Mouse (Mus musculus) MEL (cell line): ENCODE measurements at regions not wholly inside any gene's neighbourhood (a gene's known extent, or its start where the extent isn't known, plus 50 kb on each side); places are given as distances from the start of the nearest gene placed in this dataset.

Source experiments
- DNase-seq: peaks from one replicate; pipeline ENCODE4 v3.0.0; 2011; ENCODE audit warnings: low read depth, low spot score
- H3K27ac ChIP-seq: 2 replicates; pipeline ENCODE4 v1.5.1; 2012; ENCODE audit warnings: low read depth, mild to moderate bottlenecking, control low read depth, low read length, moderate library complexity; ENCODE audit not compliant: control insufficient read depth
- H3K27me3 ChIP-seq, 2 experiments: fragments of 150-350 bp in 1 of 2; sonication (generic) in 1 of 2; 2 replicates each; pipeline ENCODE4 v1.6.1; 2012; ENCODE audit warnings: low read length in 2 of 2, mild to moderate bottlenecking in 2 of 2, improper control_type of control experiment in 1 of 2, moderate library complexity in 1 of 2; ENCODE audit not compliant: insufficient read depth in 2 of 2, control insufficient read depth in 1 of 2
- H3K36me3 ChIP-seq, 2 experiments: 2 replicates each; pipeline ENCODE4 v1.6.1; 2012 to 2014; ENCODE audit warnings: low read length in 2 of 2, improper control_type of control experiment in 1 of 2, inconsistent platforms in 1 of 2, mild to moderate bottlenecking in 1 of 2; ENCODE audit not compliant: insufficient read depth in 2 of 2, control insufficient read depth in 1 of 2
- H3K4me1 ChIP-seq, 2 experiments: fragments of 150-350 bp in 1 of 2; sonication (generic) in 1 of 2; 2 replicates each; pipeline ENCODE4 v1.6.1; 2012; ENCODE audit warnings: low read length in 2 of 2, improper control_type of control experiment in 1 of 2, mild to moderate bottlenecking in 1 of 2; ENCODE audit not compliant: insufficient read depth in 2 of 2, control insufficient read depth in 1 of 2
- H3K4me3 ChIP-seq, 2 experiments: fragments of 150-350 bp in 1 of 2; sonication (generic) in 1 of 2; 2 replicates each; pipeline ENCODE4 v1.5.1; 2012; ENCODE audit warnings: low read depth in 2 of 2, low read length in 2 of 2, mild to moderate bottlenecking in 2 of 2, moderate library complexity in 2 of 2, control low read depth in 1 of 2, improper control_type of control experiment in 1 of 2; ENCODE audit not compliant: control insufficient read depth in 1 of 2, insufficient read depth in 1 of 2
- H3K79me2 ChIP-seq: 2 replicates; pipeline ENCODE4 v1.6.1; 2012; ENCODE audit warnings: mild to moderate bottlenecking, low read length, moderate library complexity; ENCODE audit not compliant: control insufficient read depth, poor library complexity, insufficient read depth
- H3K9ac ChIP-seq: 2 replicates; pipeline ENCODE4 v1.6.1; 2012; ENCODE audit warnings: low read depth, mild to moderate bottlenecking, control low read depth, low read length, moderate library complexity; ENCODE audit not compliant: control insufficient read depth, poor library complexity, severe bottlenecking
- H3K9me3 ChIP-seq: fragments of 150-350 bp; sonication (generic); replicated peaks from 2 replicates; pipeline ENCODE4 v1.6.1; 2012; ENCODE audit warnings: mild to moderate bottlenecking, low read length, improper control_type of control experiment, moderate library complexity; ENCODE audit not compliant: insufficient read depth
- CHD2 ChIP-seq: IDR thresholded peaks from 2 replicates; pipeline ENCODE4 v1.6.1; 2011; ENCODE audit warnings: low read length, improper control_type of control experiment
- CTCF ChIP-seq, 3 experiments: IDR thresholded peaks in 2 of 3; conservative IDR thresholded peaks in 1 of 3; 2 replicates each; pipeline ENCODE4 v1.5.1; 2011 to 2012; ENCODE audit warnings: low read length in 3 of 3, low read depth in 2 of 3, mild to moderate bottlenecking in 2 of 3, improper control_type of control experiment in 1 of 3, inconsistent platforms in 1 of 3, mixed read lengths in 1 of 3, moderate library complexity in 1 of 3; ENCODE audit not compliant: control insufficient read depth in 1 of 3, insufficient read depth in 1 of 3, poor library complexity in 1 of 3, severe bottlenecking in 1 of 3
- EP300 ChIP-seq, 2 experiments: IDR thresholded peaks; 2 replicates each; pipeline ENCODE4 v1.6.1; 2011; ENCODE audit warnings: improper control_type of control experiment in 2 of 2, low read length in 2 of 2, low read depth in 1 of 2, mild to moderate bottlenecking in 1 of 2
- GABPA ChIP-seq: IDR thresholded peaks from 2 replicates; pipeline ENCODE4 v1.6.1; 2012; ENCODE audit warnings: low read depth, mild to moderate bottlenecking, inconsistent platforms, low read length, improper control_type of control experiment, moderate library complexity
- GATA1 ChIP-seq: IDR thresholded peaks from 2 replicates; pipeline ENCODE4 v1.6.1; 2011; ENCODE audit warnings: low read depth, low read length, improper control_type of control experiment
- HCFC1 ChIP-seq: IDR thresholded peaks from 2 replicates; pipeline ENCODE4 v1.6.1; 2012; ENCODE audit warnings: low read depth, mild to moderate bottlenecking, inconsistent platforms, low read length, improper control_type of control experiment, moderate library complexity
- JUND ChIP-seq: IDR thresholded peaks from 2 replicates; pipeline ENCODE4 v1.6.1; 2011; ENCODE audit warnings: low read depth, mild to moderate bottlenecking, improper control_type of control experiment, low read length
- MAX ChIP-seq: IDR thresholded peaks from 2 replicates; pipeline ENCODE4 v1.6.1; 2011; ENCODE audit warnings: low read length, improper control_type of control experiment
- MEF2A ChIP-seq: IDR thresholded peaks from 2 replicates; pipeline ENCODE4 v1.6.1; 2014; ENCODE audit warnings: low read depth, mild to moderate bottlenecking, inconsistent platforms, low read length, improper control_type of control experiment; ENCODE audit not compliant: poor library complexity, insufficient replicate concordance, severe bottlenecking; ENCODE audit errors: extremely low read depth
- MXI1 ChIP-seq: IDR thresholded peaks from 2 replicates; pipeline ENCODE4 v1.6.1; 2011; ENCODE audit warnings: mild to moderate bottlenecking, low read depth, low read length, improper control_type of control experiment
- NELFE ChIP-seq: IDR thresholded peaks from 2 replicates; pipeline ENCODE4 v1.6.1; 2011; ENCODE audit warnings: low read depth, low read length, improper control_type of control experiment
- POLR2AphosphoS2 ChIP-seq: IDR thresholded peaks from 2 replicates; pipeline ENCODE4 v1.6.1; 2011; ENCODE audit warnings: low read length, improper control_type of control experiment
- POLR2AphosphoS5 ChIP-seq: IDR thresholded peaks from 2 replicates; pipeline ENCODE4 v1.6.1; 2012; ENCODE audit warnings: low read depth, borderline replicate concordance, mild to moderate bottlenecking, inconsistent platforms, low read length, moderate library complexity, mixed read lengths
- RAD21 ChIP-seq: IDR thresholded peaks from 2 replicates; pipeline ENCODE4 v1.6.1; 2011; ENCODE audit warnings: mild to moderate bottlenecking, low read depth, low read length, improper control_type of control experiment
- RCOR1 ChIP-seq: IDR thresholded peaks from 2 replicates; pipeline ENCODE4 v1.6.1; 2012; ENCODE audit warnings: low read depth, mild to moderate bottlenecking, inconsistent platforms, low read length, improper control_type of control experiment
- SMC3 ChIP-seq: IDR thresholded peaks from 2 replicates; pipeline ENCODE4 v1.6.1; 2011; ENCODE audit warnings: low read depth, low read length, improper control_type of control experiment
- TAL1 ChIP-seq: IDR thresholded peaks from 2 replicates; pipeline ENCODE4 v1.6.1; 2012; ENCODE audit warnings: mild to moderate bottlenecking, inconsistent platforms, low read length, moderate library complexity, mixed read lengths
- TCF12 ChIP-seq: IDR thresholded peaks from 2 replicates; pipeline ENCODE4 v1.6.1; 2014; ENCODE audit warnings: low read depth, mild to moderate bottlenecking, inconsistent platforms, low read length, improper control_type of control experiment, moderate library complexity
- ZC3H11A ChIP-seq: IDR thresholded peaks from 2 replicates; pipeline ENCODE4 v1.6.1; 2012; ENCODE audit warnings: low read depth, mild to moderate bottlenecking, inconsistent platforms, low read length, improper control_type of control experiment
- ZKSCAN1 ChIP-seq: IDR thresholded peaks from 2 replicates; pipeline ENCODE4 v1.6.1; 2012; ENCODE audit warnings: low read depth, mild to moderate bottlenecking, inconsistent platforms, low read length, improper control_type of control experiment, moderate library complexity

DNA sequence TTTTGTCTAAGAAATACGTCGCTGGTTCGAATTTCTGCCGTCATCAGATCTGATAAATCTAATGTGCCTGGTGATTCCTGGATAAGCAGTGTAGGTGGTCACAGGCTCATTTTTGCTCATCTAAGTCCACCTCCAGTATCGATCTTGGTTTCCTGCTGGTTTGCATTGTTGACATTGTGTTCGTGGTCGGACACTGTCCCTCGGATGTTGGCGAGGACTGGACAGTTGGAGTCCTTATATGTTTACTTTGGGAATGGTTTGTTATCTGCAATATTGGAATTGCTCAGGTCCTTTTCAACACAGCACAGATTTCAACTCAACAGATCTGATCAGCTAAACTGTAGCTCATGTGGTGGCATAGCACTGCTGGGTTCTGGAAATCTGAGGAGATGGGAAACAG is 91.2 kb upstream of the Dync1i1 start (continued):
- no peak for TF ChIP-seq CTCF (IDR thresholded peaks at IDR 0.05 in 2 of 3, conservative IDR thresholded peaks at IDR 0.05 in 1 of 3; ENCODE audit: control insufficient read depth in 1 of 3, insufficient read depth in 1 of 3, low read depth in 2 of 3, low read length in 3 of 3, poor library complexity in 1 of 3, severe bottlenecking in 1 of 3)

DNA sequence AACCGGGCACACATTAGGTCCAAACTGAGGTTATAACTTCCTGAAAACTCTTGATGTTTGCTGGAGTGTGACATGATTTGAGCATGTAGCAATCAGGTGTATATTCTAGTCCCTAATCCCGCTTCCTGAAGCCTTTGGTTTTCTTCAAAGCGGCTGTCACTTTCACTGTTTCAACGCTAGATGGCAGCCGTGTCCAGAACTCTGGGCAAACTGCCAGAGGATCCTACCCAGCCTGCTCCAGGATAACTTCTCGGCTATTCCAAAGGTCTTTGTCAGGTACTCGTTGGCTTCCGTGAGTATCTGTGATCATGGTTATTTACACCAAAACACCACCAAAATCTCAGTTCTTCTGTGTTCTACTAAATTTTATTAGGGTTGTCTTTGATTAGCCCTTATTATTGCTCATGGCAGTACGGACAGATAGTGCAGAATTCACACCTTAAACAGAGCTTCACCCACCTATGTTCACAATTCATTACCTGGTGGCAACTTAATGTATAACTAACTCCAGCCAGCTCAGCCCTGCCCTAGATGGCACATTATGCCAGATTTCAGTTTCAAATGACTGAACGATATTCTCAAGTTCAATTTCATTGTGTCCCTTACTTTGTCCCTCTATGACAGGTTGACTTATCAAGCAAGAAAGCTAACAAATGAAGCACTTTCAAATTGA is 92.3 kb upstream of the Dync1i1 start:
- Histone ChIP-seq H3K79me2 (no peaks in the 10 kb centered on the region), H3K4me1 (no peaks in the 10 kb centered on the region), H3K9me3 (no peaks in the 10 kb centered on the region), H3K4me3 (no peak overlapping the region), H3K27me3 (no peaks in the 10 kb centered on the region), H3K9ac (no peak overlapping the region), H3K27ac (no peak overlapping the region), H3K36me3 (no peaks in the 10 kb centered on the region)
- TF ChIP-seq TAL1 = no peak
- peak; percentile 64 to 67 (median 65) for TF ChIP-seq CTCF (IDR thresholded peaks at IDR 0.05 in 2 of 3, conservative IDR thresholded peaks at IDR 0.05 in 1 of 3; ENCODE audit: control insufficient read depth in 1 of 3, insufficient read depth in 1 of 3, low read depth in 2 of 3, low read length in 3 of 3, poor library complexity in 1 of 3, severe bottlenecking in 1 of 3)
- peak; percentile 4; the same call in 1 of the 2 replicates for TF ChIP-seq RAD21
- DNase-seq = peak; percentile 37

DNA sequence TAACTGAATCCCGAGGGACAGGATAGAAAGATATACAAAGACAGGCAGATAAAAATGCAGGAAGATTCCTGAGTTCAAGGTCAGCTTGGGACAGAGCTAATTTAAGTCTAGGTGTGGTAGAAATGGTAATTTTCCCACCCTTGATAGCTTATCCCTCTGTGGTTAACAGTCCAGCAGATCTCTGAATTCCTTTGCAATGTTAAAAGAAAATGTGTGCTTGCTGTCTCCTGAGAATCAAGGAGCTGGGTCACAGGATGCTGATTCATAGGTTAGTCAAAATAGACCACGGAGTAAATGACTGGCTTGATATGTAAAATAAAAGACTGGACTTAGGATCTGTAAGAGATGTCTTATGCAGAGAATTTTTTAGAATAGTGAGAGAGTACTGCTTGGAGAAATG is 101.4 kb upstream of the Dync1i1 start:
- H3K36me3 ChIP-seq = no peaks in the 10 kb centered on the region
- no peak for DNase-seq
- H3K4me1 ChIP-seq = no peaks in the 10 kb centered on the region
- H3K9me3 ChIP-seq = no peaks in the 10 kb centered on the region
- no peak overlapping the region for H3K9ac ChIP-seq
- no peak overlapping the region for H3K4me3 ChIP-seq
- no peak overlapping the region for H3K27ac ChIP-seq
- TF ChIP-seq JUND (no peak), MXI1 (no peak), CHD2 (no peak), POLR2AphosphoS5 (no peak), EP300 (IDR thresholded peaks at IDR 0.05; ENCODE audit: low read depth in 1 of 2, low read length in 2 of 2) (no peak), GATA1 (no peak), SMC3 (no peak), MEF2A (no peak), ZC3H11A (no peak)
- H3K79me2 ChIP-seq = no peaks in the 10 kb centered on the region
- H3K27me3 ChIP-seq = no peaks in the 10 kb centered on the region; a peak in 1 of 4 replicates

DNA sequence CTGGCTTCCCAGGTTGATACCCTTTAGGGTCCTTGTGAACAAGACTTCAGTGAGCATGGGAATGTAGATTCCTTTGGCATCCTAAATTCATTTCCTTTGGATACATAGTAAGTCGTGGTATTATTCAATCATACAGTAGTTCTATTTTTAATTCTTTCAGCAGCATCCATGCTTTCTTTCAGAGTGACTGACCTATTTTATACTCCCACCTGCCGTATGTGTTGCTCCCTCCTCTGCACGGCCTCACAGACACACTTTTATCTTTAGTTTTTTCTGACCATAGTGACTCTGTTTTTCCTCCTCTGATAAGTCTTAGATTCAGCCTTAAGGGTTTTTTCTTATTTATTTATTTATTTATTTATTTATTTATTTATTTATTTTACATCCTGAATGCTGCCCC is 103.9 kb upstream of the Dync1i1 start:
- Histone ChIP-seq H3K9ac (no peak overlapping the region), H3K9me3 (no peaks in the 10 kb centered on the region)
- no peak for TF ChIP-seq JUND
- no peak for TF ChIP-seq ZC3H11A
- no peak for TF ChIP-seq ZKSCAN1
- no peak for TF ChIP-seq HCFC1
- no peak for TF ChIP-seq RCOR1
- TF ChIP-seq POLR2AphosphoS2 = no peak
- TF ChIP-seq CHD2 = no peak
- TF ChIP-seq NELFE = no peak
- TF ChIP-seq TCF12 = no peak
- no peak for TF ChIP-seq MXI1
- TF ChIP-seq GABPA = no peak
- TF ChIP-seq MAX = no peak

More for the DNA sequence above, 103.9 kb upstream of the Dync1i1 start:
- Histone ChIP-seq H3K27ac (no peak overlapping the region), H3K4me3 (no peak overlapping the region), H3K79me2 (no peaks in the 10 kb centered on the region), H3K4me1 (no peaks in the 10 kb centered on the region), H3K36me3 (no peaks in the 10 kb centered on the region), H3K27me3 (no peaks in the 10 kb centered on the region; a peak in 1 of 4 replicates)
- DNase-seq = no peak
